16 mouse cellular contexts compared by ENCODE assay signal in genomic region chr15:13212027-13212685, GRCm38 (mm10). TPM values are rescaled to one million over a fixed set of nuclear protein-coding genes. Genes with fewer than 3 reads are reported as not detected.
A peak's percentile ranks its signal among the peaks of the same experiment; 100 is the strongest.
DNase-seq lines count a peak whose midpoint lies in the region; ATAC-seq lines count a peak whose summit lies in the region.
"Had no signal": no experiment of that assay in that cellular context is flagged by ENCODE, and none has a peak within 500 bp of the region (broad histone marks: within the 10 kb centered on the region; RNA-seq: fewer than 3 reads in every experiment).

No protein-coding gene starts in this region.

- peak; percentile 15 for DNase-seq in heart, adult 11 months
- no peak for DNase-seq in heart, adult 9 months (ENCODE audit: low spot score in 2 of 2)
- DNase-seq in ES-CJ7 (ENCODE audit: low read depth, low spot score) (peak; percentile 81), R1 (ENCODE audit: low read depth, low spot score) (peak; percentile 83)
- peak; percentile 60 for DNase-seq in embryo, embryonic 9.5 days (ENCODE audit: extremely low spot score)
- DNase-seq in B cell, adult 2 months = no peak
- DNase-seq: adrenal gland, postnatal 25 days; cerebellum, adult 11-12 months; cerebellum, postnatal 25 days; heart, postnatal 14 days; liver, postnatal 0 days; lung, postnatal 10 days; right cerebral cortex, postnatal 4 days had no signal

- no peak for ATAC-seq in monocyte, adult 5-6 weeks (replicated peaks; ENCODE audit: insufficient number of reproducible peaks, low FRiP score, low TSS enrichment, poor library complexity, severe bottlenecking)
- ATAC-seq: intestine, embryonic 16.5 days; liver, postnatal 0 days; Patski had no signal

RNA-seq across cellular contexts. Expression of gene Cdh6, which starts 38.7 kb away (rescaled TPM):
- not detected in 3 replicates for total RNA-seq in monocyte, adult 5-6 weeks (2017)

Comparison
In these comparisons a context has a peak if more than half of its experiments do, and no peak if none do; other contexts are left out.
1. DNase-seq: peak in heart, adult 11 months (single experiment), ES-CJ7 (single experiment), R1 (single experiment) and embryo, embryonic 9.5 days (single experiment); none in heart, adult 9 months (0 of 2) and B cell, adult 2 months (0 of 2).